Mouse (Mus musculus) mouse trophoblast stem cell (cell line): ENCODE data around the gene Clrn1.

Experiments
- in situ Hi-C, 2 experiments: fragments of 300-500 bp; cut with MseI, MboI; formaldehyde crosslinking; loops; 2 replicates in 1 of 2; 3 replicates in 1 of 2; pipeline ENCODE4 v1.15.1; 2025

The Clrn1 gene

GRCm38 (mm10) chr3:58831586-58831985, 53.6 kb downstream of the Clrn1 start:
- in situ Hi-C loops = no loop called here

- in situ Hi-C loops = no loop called here
Measured at GRCm38 (mm10) chr3:58829926-58830325, 55.2 kb downstream of the Clrn1 start.

- in situ Hi-C loops = no loop called here
Measured at GRCm38 (mm10) chr3:58828366-58829153, 56.6 kb downstream of the Clrn1 start.

GRCm38 (mm10) chr3:58826266-58826665, 58.9 kb downstream of the Clrn1 start:
- in situ Hi-C loops = no loop called here

- in situ Hi-C loops = no loop called here
Measured at GRCm38 (mm10) chr3:58822211-58822610, 62.9 kb downstream of the Clrn1 start, which contains the start of gene Mindy4b-ps. Mindy4b-ps (minus strand) TSS chr3:58822311.

- in situ Hi-C loops = no loop called here
Measured at GRCm38 (mm10) chr3:58817337-58817736, 67.8 kb downstream of the Clrn1 start.

- in situ Hi-C loops = no loop called here
Measured at GRCm38 (mm10) chr3:58814191-58814590, 70.9 kb downstream of the Clrn1 start.

- in situ Hi-C loops = no loop called here
Measured at GRCm38 (mm10) chr3:58810353-58810752, 74.8 kb downstream of the Clrn1 start.

GRCm38 (mm10) chr3:58809111-58809915, 75.8 kb downstream of the Clrn1 start:
- in situ Hi-C loops = no loop called here

- in situ Hi-C loops = no loop called here
Measured at GRCm38 (mm10) chr3:58808636-58809035, 76.5 kb downstream of the Clrn1 start.

GRCm38 (mm10) chr3:58804745-58805144, 80.4 kb downstream of the Clrn1 start:
- in situ Hi-C loops = no loop called here

- in situ Hi-C loops = no loop called here
Measured at GRCm38 (mm10) chr3:58798676-58799075, 86.5 kb downstream of the Clrn1 start.

- in situ Hi-C loops = no loop called here
Measured at GRCm38 (mm10) chr3:58798245-58798644, 86.9 kb downstream of the Clrn1 start.
